23 mouse cellular contexts compared by ENCODE assay signal in genomic region chr10:98611707-98612360, GRCm38 (mm10).
"Had no signal": no experiment of that assay in that cellular context is flagged by ENCODE, and none has a peak within 500 bp of the region (broad histone marks: within the 10 kb centered on the region; RNA-seq: fewer than 3 reads in every experiment).

No protein-coding gene starts in this region.

- H3K4me3 ChIP-seq: layer of hippocampus, adult 2 months; limb, embryonic 10.5 days; limb, embryonic 13.5 days; lung, embryonic 15.5 days; megakaryocyte, embryonic 14.5 days; midbrain, embryonic 10.5 days; midbrain, embryonic 13.5 days; myocyte; neural tube, embryonic 13.5 days had no signal

- H3K36me3 ChIP-seq: limb, embryonic 10.5 days; limb, embryonic 13.5 days; lung, embryonic 15.5 days; midbrain, embryonic 10.5 days; midbrain, embryonic 13.5 days; neural tube, embryonic 13.5 days had no signal

- DNase-seq: kidney, adult 18-20 months; kidney, adult 9 months; kidney, postnatal 14 days; kidney, postnatal 4 days; layer of hippocampus, adult 9-11 months; lung, adult 18-20 months; lung, postnatal 10 days; lung, postnatal 36 days; retina, postnatal 1 day; right cerebral cortex, postnatal 25 days; thymus, adult 18-20 months; thymus, postnatal 36 days had no signal

- H3K4me2 ChIP-seq: limb, embryonic 13.5 days; liver, embryonic 11.5 days; lung, embryonic 15.5 days; midbrain, embryonic 13.5 days; neural tube, embryonic 13.5 days had no signal

- H3K27ac ChIP-seq: layer of hippocampus, adult 2 months; limb, embryonic 10.5 days; limb, embryonic 13.5 days; lung, embryonic 15.5 days; midbrain, embryonic 10.5 days; midbrain, embryonic 13.5 days; neural tube, embryonic 13.5 days had no signal

- H3K27me3 ChIP-seq: limb, embryonic 13.5 days; lung, embryonic 15.5 days; megakaryocyte, embryonic 14.5 days; midbrain, embryonic 13.5 days; neural tube, embryonic 13.5 days had no signal

- ATAC-seq: midbrain, embryonic 13.5 days; midbrain, embryonic 16.5 days had no signal

- H3K4me1 ChIP-seq: limb, embryonic 10.5 days; limb, embryonic 13.5 days; megakaryocyte, embryonic 14.5 days; midbrain, embryonic 10.5 days; midbrain, embryonic 13.5 days; neural tube, embryonic 13.5 days had no signal

- H3K9me3 ChIP-seq: limb, embryonic 10.5 days; limb, embryonic 13.5 days; lung, embryonic 15.5 days; megakaryocyte, embryonic 14.5 days; midbrain, embryonic 10.5 days; midbrain, embryonic 13.5 days; neural tube, embryonic 13.5 days had no signal

- H3K9ac ChIP-seq: limb, embryonic 13.5 days; lung, embryonic 15.5 days; midbrain, embryonic 13.5 days; neural tube, embryonic 13.5 days had no signal
